Mouse (Mus musculus) hematopoietic stem cell, adult 5-6 weeks (primary cell): ENCODE measurements around the gene Gpr149. TPM values are rescaled to one million over a fixed set of nuclear protein-coding genes. Genes with fewer than 3 reads are reported as not detected.

Experiments
- ATAC-seq, 2 experiments: fragments of 125-278 bp in 1 of 2; replicated peaks in 1 of 2; 2 replicates each; pipeline ENCODE4 v1.8.0; 2016 to 2017; ENCODE audit warnings: inconsistent platforms in 2 of 2, mild to moderate bottlenecking in 2 of 2, moderate number of reproducible peaks in 2 of 2, low read depth in 1 of 2, moderate TSS enrichment in 1 of 2; ENCODE audit not compliant: low FRiP score in 2 of 2, poor library complexity in 2 of 2, severe bottlenecking in 2 of 2, insufficient read depth in 1 of 2, low TSS enrichment in 1 of 2
- total RNA-seq: library from RNA; stranded (forward); fragments of 172-1452, 232-1000 nt; gene quantifications from 2 replicates; pipeline ENCODE4 v1.2.3, GENCODE M21; 2017

Gpr149 gene
- total RNA-seq, result not detected in 2 replicates

GRCm38 (mm10) chr3:62604973-62605372, at the start of gene Gpr149:
TSS of gene Gpr149 (minus strand) at chr3:62605140.
- no peak for ATAC-seq

GRCm38 (mm10) chr3:62650551-62650950, 45.6 kb upstream of the Gpr149 start:
- ATAC-seq, result no peak

DNA sequence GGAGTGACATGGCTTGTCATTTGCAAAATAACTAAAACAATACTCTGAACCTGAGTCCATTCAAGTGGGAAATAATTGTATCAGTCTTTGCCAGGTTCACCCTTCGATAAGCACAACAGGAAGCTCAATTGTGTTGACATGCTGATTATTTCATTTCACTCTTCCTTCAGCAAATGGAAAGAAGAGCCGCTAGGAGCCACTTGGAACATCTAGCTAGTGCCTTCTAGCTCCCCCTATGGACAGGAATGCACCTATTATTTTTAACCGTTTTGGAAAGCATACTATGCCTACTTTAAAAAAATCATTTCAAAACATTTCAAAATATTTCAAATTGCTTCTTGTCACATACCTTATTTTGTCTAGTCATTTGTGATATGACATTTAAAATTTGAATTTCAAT, 5.9 kb upstream of the Gpr149 start:
- ATAC-seq, result no peak

DNA sequence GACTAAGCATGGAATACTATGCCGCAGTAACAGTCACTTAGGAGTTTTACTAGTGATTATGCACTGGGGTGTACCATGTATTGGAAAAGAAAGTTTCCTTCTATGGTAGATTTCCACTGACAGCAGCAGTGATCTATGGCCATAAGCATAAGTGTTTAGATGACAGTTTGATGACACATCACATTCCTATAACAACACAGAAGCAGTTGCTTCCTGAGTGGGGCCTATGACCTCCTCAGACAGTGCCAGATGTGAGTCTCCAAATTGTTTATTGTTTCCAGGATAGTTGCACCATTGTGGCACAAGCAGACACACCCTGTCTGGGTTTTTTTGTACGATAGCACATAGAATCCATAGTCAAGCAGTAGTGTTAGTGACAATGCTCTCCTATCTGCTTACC, 991 bp upstream of the Gpr149 start:
- ATAC-seq, result no peak

DNA sequence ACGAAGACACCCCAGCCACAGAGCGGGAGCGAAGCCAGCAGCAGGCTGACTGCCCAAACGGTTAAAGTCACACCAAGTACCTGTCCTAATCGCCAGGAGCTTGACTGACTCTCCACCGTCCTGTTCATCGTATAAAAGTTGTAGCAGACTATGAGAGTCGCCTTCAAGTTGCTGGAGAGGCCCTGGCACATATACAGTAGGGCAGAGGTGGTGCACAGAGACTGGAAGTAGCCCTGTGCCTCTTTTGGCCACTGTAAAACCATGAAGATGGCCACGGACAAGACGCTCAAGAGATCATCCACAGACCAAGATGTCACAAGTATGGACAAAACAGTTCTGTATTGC, 921 bp downstream of the Gpr149 start:
- ATAC-seq, result peak in 1 of 2 experiments; percentile 34; a peak in 1 of 4 replicates

- peak; percentile 90 to 97 for ATAC-seq
Measured at GRCm38 (mm10) chr3:62603231-62604046, 1.5 kb downstream of the Gpr149 start.

- no peak for ATAC-seq
Measured at GRCm38 (mm10) chr3:62602466-62602865, 2.5 kb downstream of the Gpr149 start.

GRCm38 (mm10) chr3:62594842-62595241, 10.1 kb downstream of the Gpr149 start:
- ATAC-seq, result peak; percentile 46 to 66; a peak in 3 of 4 replicates

DNA sequence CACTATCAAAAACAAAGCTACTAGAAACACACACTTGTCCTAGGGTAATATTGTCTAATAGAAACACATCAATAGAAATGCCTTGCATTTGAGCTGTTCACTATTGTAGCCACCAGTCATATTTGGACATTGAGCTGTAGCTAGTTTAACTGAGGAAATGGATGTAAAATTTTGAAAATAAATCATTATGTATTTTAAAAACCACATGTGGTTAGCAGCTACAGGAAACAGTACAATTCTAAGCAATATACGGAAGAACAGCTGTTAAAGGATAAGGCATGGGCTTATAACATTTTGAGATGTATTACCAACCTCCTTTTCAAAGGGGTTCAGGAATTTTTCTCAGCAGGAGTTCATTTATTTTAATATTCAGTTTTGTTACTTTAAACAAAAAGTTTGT, 19.9 kb downstream of the Gpr149 start:
- ATAC-seq, result peak; percentile 91 to 94

DNA sequence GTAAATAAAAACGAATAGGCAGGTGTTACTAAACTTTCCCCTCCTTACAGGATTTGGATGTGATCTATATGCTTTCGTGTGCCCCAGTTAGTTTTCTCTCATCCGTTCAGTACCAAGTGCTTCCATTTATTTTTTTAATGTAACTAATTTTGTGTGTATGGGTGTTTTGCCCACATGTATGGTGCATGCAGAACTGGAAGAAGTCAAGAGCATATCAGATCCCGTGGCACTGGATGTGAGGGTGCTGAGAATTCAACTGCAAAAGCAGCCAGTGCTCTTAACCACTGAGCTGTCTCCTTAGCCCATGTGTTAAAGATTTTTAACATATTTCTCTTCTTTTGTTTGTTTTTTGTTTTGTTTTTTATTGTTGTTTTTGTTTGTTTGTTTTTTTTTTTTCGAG, 77.3 kb downstream of the Gpr149 start:
- no peak for ATAC-seq

GRCm38 (mm10) chr3:62527160-62527559, 77.8 kb downstream of the Gpr149 start:
- ATAC-seq, result peak; percentile 60 to 62; a peak in 2 of 4 replicates

DNA sequence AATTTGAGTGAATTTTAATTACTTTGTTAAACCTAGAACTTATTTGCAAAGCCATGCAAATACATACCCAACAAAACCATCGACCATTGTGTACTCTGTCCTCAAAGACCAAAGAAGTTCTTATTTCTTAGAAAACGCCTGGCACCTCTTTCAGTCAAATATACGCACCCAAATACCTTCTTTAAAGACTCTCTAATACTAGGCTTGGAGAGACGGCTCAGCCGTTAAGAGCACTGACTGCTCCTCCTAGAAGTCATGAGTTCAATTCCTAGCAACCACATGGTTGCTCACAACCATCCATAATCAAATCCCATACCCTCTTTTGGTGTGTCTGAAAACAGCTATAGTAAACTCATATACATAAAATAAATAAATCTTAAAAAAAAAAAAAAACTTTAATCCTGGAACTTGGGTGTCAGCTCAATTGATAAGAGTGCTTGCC, 97.7 kb downstream of the Gpr149 start:
- ATAC-seq, result no peak

DNA sequence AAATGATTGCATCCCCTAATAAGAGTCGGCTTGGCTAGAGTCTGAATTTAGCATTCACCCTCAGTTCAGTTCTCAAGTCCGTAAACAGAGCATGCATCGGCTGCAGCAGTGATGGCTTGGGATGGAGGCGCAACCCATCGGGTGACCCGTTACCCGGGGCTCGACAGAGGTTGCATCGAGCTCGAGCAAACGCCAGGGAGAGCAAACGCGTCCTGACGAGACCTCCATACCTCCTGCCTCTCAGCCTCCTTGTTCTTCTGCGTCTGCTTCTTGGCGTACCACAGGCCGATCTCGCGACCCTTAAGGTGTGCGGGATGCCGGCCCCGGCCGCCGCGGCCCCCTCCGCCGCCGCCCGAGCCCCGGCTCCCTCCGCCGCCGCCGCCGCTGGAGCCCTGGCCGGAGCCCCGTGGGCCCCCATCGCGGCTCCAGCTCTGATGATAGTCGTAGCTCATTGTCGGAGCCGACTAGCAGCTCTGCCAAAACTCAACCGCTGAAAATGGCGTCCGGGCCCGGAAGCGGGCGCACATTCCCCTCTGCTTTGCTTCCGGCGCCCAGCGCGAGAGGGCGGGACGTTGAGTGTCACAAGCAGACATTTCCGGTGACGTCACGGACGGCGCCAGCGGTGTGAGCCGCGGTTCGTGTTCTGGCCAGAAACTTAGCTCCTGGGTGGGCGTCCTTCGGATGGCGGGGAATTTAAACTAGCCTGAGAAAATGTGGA, 98.3 kb downstream of the Gpr149 start, which contains the start of gene Dhx36:
Gene Dhx36, minus strand, starts transcription at position 517 of the 718 bp plus-strand sequence.
- peak; percentile 99 for ATAC-seq

GRCm38 (mm10) chr3:62505166-62505900, 99.6 kb downstream of the Gpr149 start:
- ATAC-seq, result no peak

GRCm38 (mm10) chr3:62499327-62499726, 105.6 kb downstream of the Gpr149 start:
- ATAC-seq, result no peak

DNA sequence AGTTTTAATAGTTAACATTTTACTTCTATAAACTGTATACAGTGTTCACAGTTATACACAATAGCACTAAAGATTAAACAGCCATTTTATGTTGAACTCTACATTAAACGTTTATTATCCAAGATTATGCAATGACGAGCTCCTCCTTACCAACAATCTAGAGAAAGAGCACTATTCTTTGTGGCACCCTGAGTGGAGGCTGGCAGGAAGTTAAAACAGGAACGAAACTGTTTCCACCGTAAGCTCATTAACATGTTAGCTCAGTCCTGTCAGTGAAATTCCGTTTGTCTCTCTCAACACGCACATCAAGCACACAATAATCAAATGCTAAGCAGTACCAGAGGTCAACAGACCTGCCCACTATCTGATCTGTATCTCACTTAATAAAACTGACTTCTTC, 112.4 kb downstream of the Gpr149 start:
- peak; percentile 37 to 86; a peak in 3 of 4 replicates for ATAC-seq

DNA sequence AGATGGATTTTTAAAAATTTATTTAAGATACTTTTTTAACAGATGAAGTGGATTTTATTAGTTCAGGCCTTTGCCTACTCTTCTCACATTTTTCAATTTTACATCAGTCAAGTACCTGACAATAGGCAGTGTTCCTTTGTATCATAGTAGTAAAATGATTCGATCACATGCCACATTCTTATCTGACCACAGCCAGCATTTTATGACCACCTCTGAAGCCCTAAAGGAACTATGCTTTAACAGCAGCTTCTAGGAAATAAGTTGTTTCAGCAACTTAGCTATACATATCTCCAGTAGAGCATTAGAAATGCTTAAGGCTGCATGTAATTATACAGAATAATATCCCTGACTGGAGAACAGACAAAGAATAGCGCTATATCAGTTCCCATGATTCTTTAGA, 120.6 kb downstream of the Gpr149 start:
- no peak for ATAC-seq
